Mouse (Mus musculus) limb, embryonic 12.5 days (tissue): ENCODE results near the gene Grk4. TPM values are rescaled to one million over a fixed set of nuclear protein-coding genes. Genes with fewer than 3 reads are reported as not detected.

Experiments used
- ATAC-seq: fragments of 200-750 bp; cut with Nextera tagmentation; 2 replicates; pipeline ENCODE4 v1.8.0; 2017; ENCODE audit warnings: low read depth, moderate TSS enrichment; ENCODE audit not compliant: insufficient number of reproducible peaks, insufficient read depth, low FRiP score, low TSS enrichment
- H3K27ac ChIP-seq: fragments of 300-500 bp; sonication (generic); 2 replicates; pipeline ENCODE4 v1.5.1; 2016; ENCODE audit warnings: mild to moderate bottlenecking, moderate library complexity
- H3K27me3 ChIP-seq: fragments of 300-500 bp; sonication (generic); 2 replicates; pipeline ENCODE4 v1.6.1; 2016; ENCODE audit warnings: mild to moderate bottlenecking, moderate library complexity
- H3K36me3 ChIP-seq: fragments of 300-500 bp; sonication (generic); 2 replicates; pipeline ENCODE4 v1.6.1; 2016; ENCODE audit warnings: mild to moderate bottlenecking, moderate library complexity
- H3K4me1 ChIP-seq: fragments of 300-500 bp; sonication (generic); replicated peaks from 2 replicates; pipeline ENCODE4 v1.6.1; 2016
- H3K4me2 ChIP-seq: fragments of 300-500 bp; sonication (generic); 2 replicates; pipeline ENCODE4 v1.6.1; 2016; ENCODE audit warnings: mild to moderate bottlenecking, moderate library complexity
- H3K4me3 ChIP-seq: fragments of 300-500 bp; sonication (generic); replicated peaks from 2 replicates; pipeline ENCODE4 v1.5.1; 2016; ENCODE audit warnings: mild to moderate bottlenecking
- H3K9ac ChIP-seq: fragments of 300-500 bp; sonication (generic); replicated peaks from 2 replicates; pipeline ENCODE4 v1.6.1; 2016; ENCODE audit warnings: mild to moderate bottlenecking, moderate library complexity
- H3K9me3 ChIP-seq: fragments of 300-500 bp; sonication (generic); 2 replicates; pipeline ENCODE4 v1.6.1; 2016; ENCODE audit warnings: mild to moderate bottlenecking, moderate library complexity
- WGBS: fragments of 180-500 bp; shearing (Covaris S2); methylation state at CpG from one replicate; pipeline ENCODE4 v1.1.7; 2016; 5-methylcytosine and 5-hydroxymethylcytosine counted together
- polyA plus RNA-seq: library from polyadenylated mRNA; unstranded; fragments of >200 nt; fragmentation: Nextera tagmentation; extraction: Ambion mirVana; gene quantifications from 2 replicates; pipeline ENCODE4 v1.2.1, GENCODE M21; 2016

The Grk4 gene
- polyA plus RNA-seq, result 4.0 and 4.3 TPM in 2 replicates

GRCm38 (mm10) chr5:34659686-34660590, at the start of gene Grk4, which contains the start of gene Nop14:
TSS of gene Grk4 (plus strand) at chr5:34660379.
TSS of gene Nop14 (minus strand) at chr5:34660148.
- peaks cover 24% of the 10 kb centered on the region for H3K36me3 ChIP-seq
- H3K9ac ChIP-seq, result peak within 1 kb of the TSS; percentile 64
- peaks cover 6% of the 10 kb centered on the region for H3K4me1 ChIP-seq
- ATAC-seq, result peak; percentile 100
- under 1% methylated on average over 60 of the region's 60 CpGs for WGBS
- H3K4me2 ChIP-seq, result peak within 1 kb of the TSS; percentile 72
- H3K4me3 ChIP-seq, result peak within 1 kb of the TSS; percentile 58
- peak within 1 kb of the TSS; percentile 87 for H3K27ac ChIP-seq
- H3K9me3 ChIP-seq, result no peaks in the 10 kb centered on the region
- H3K27me3 ChIP-seq, result no peaks in the 10 kb centered on the region

- no peaks in the 10 kb centered on the region for H3K27me3 ChIP-seq
- peaks cover 85% of the 10 kb centered on the region for H3K36me3 ChIP-seq
- WGBS, result 85% methylated on average over 2 of the region's 2 CpGs
Measured at GRCm38 (mm10) chr5:34632996-34633395, 27.2 kb upstream of the Grk4 start.

GRCm38 (mm10) chr5:34633641-34634040, 26.5 kb upstream of the Grk4 start:
- Histone ChIP-seq H3K9me3 (no peaks in the 10 kb centered on the region), H3K4me1 (peaks cover 20% of the 10 kb centered on the region), H3K9ac (no peak overlapping the region), H3K4me3 (no peak overlapping the region), H3K27me3 (no peaks in the 10 kb centered on the region), H3K4me2 (no peak overlapping the region), H3K36me3 (peaks cover 85% of the 10 kb centered on the region), H3K27ac (no peak overlapping the region)
- 73% methylated on average over 4 of the region's 4 CpGs for WGBS
- ATAC-seq, result no peak

More at GRCm38 (mm10) chr5:34632996-34633395, 27.2 kb upstream of the Grk4 start:
- Histone ChIP-seq H3K9me3 (no peaks in the 10 kb centered on the region), H3K9ac (no peak overlapping the region), H3K27ac (no peak overlapping the region), H3K4me2 (no peak overlapping the region), H3K4me3 (no peak overlapping the region), H3K4me1 (peaks cover 20% of the 10 kb centered on the region)
- ATAC-seq, result no peak

GRCm38 (mm10) chr5:34634746-34635400, 25.3 kb upstream of the Grk4 start:
- Histone ChIP-seq H3K9ac (no peak overlapping the region), H3K4me2 (peak overlapping the region; percentile 86), H3K4me3 (no peak overlapping the region), H3K27me3 (no peaks in the 10 kb centered on the region), H3K27ac (no peak overlapping the region), H3K36me3 (peaks cover 85% of the 10 kb centered on the region), H3K4me1 (peaks cover 20% of the 10 kb centered on the region), H3K9me3 (no peaks in the 10 kb centered on the region)
- ATAC-seq, result no peak
- 93% methylated on average over 13 of the region's 13 CpGs for WGBS

GRCm38 (mm10) chr5:34635665-34636192, 24.4 kb upstream of the Grk4 start:
- H3K36me3 ChIP-seq, result peaks cover 85% of the 10 kb centered on the region
- peak overlapping the region; percentile 75 for H3K9ac ChIP-seq
- peak overlapping the region; percentile 66 for H3K4me3 ChIP-seq
- H3K4me1 ChIP-seq, result peaks cover 20% of the 10 kb centered on the region
- H3K4me2 ChIP-seq, result peak overlapping the region; percentile 86
- no peaks in the 10 kb centered on the region for H3K9me3 ChIP-seq
- no peaks in the 10 kb centered on the region for H3K27me3 ChIP-seq
- H3K27ac ChIP-seq, result 0 out of 2 replicates have a peak overlapping the region, but pooled peaks have one; percentile 88
- 61% methylated on average over 10 of the region's 10 CpGs for WGBS
- ATAC-seq, result no peak

- H3K9me3 ChIP-seq, result no peaks in the 10 kb centered on the region
- H3K4me1 ChIP-seq, result peaks cover 20% of the 10 kb centered on the region
- H3K27me3 ChIP-seq, result no peaks in the 10 kb centered on the region
- peak within 1 kb of the TSS; percentile 75 for H3K9ac ChIP-seq
- ATAC-seq, result peak; percentile 91
- H3K4me3 ChIP-seq, result peak within 1 kb of the TSS; percentile 66
- peak within 1 kb of the TSS; percentile 88 for H3K27ac ChIP-seq
- H3K36me3 ChIP-seq, result peaks cover 85% of the 10 kb centered on the region
- H3K4me2 ChIP-seq, result peak within 1 kb of the TSS; percentile 86
- under 1% methylated on average over 48 of the region's 48 CpGs for WGBS
Measured at GRCm38 (mm10) chr5:34636481-34637287, 23.5 kb upstream of the Grk4 start, which contains the start of gene Mfsd10. TSS of gene Mfsd10 (minus strand) at chr5:34637212.

GRCm38 (mm10) chr5:34637591-34638156, 22.5 kb upstream of the Grk4 start:
- Histone ChIP-seq H3K4me3 (peak overlapping the region; percentile 66), H3K9me3 (no peaks in the 10 kb centered on the region), H3K27me3 (no peaks in the 10 kb centered on the region), H3K36me3 (peaks cover 79% of the 10 kb centered on the region), H3K9ac (peak overlapping the region; percentile 75), H3K4me2 (peak overlapping the region; percentile 86), H3K27ac (peak overlapping the region; percentile 88), H3K4me1 (peaks cover 20% of the 10 kb centered on the region)
- ATAC-seq, result no peak
- WGBS, result 85% methylated on average over 7 of the region's 7 CpGs

GRCm38 (mm10) chr5:34641991-34642390, 18.2 kb upstream of the Grk4 start:
- no peak for ATAC-seq
- H3K4me2 ChIP-seq, result no peak overlapping the region
- peaks cover 91% of the 10 kb centered on the region for H3K36me3 ChIP-seq
- WGBS, result 87% methylated on average over 3 of the region's 3 CpGs
- H3K4me3 ChIP-seq, result no peak overlapping the region
- H3K9ac ChIP-seq, result no peak overlapping the region
- H3K9me3 ChIP-seq, result no peaks in the 10 kb centered on the region
- H3K4me1 ChIP-seq, result peaks cover 7% of the 10 kb centered on the region
- H3K27ac ChIP-seq, result no peak overlapping the region
- H3K27me3 ChIP-seq, result no peaks in the 10 kb centered on the region

GRCm38 (mm10) chr5:34642932-34643331, 17.2 kb upstream of the Grk4 start:
- H3K36me3 ChIP-seq, result peaks cover 94% of the 10 kb centered on the region
- 75% methylated on average over 5 of the region's 5 CpGs for WGBS
- no peak overlapping the region for H3K4me2 ChIP-seq
- no peak overlapping the region for H3K4me3 ChIP-seq
- no peaks in the 10 kb centered on the region for H3K27me3 ChIP-seq
- no peaks in the 10 kb centered on the region for H3K4me1 ChIP-seq
- no peak; the same call in 1 of the 2 replicates for ATAC-seq
- H3K27ac ChIP-seq, result no peak overlapping the region
- no peaks in the 10 kb centered on the region for H3K9me3 ChIP-seq
- no peak overlapping the region for H3K9ac ChIP-seq

- 57% methylated on average over 4 of the region's 4 CpGs for WGBS
- Histone ChIP-seq H3K27me3 (no peaks in the 10 kb centered on the region), H3K9ac (no peak overlapping the region)
Measured at GRCm38 (mm10) chr5:34647581-34647980, 12.6 kb upstream of the Grk4 start.

More at GRCm38 (mm10) chr5:34647581-34647980, 12.6 kb upstream of the Grk4 start:
- Histone ChIP-seq H3K4me3 (no peak overlapping the region), H3K36me3 (peaks cover 100% of the 10 kb centered on the region), H3K4me2 (no peak overlapping the region), H3K4me1 (no peaks in the 10 kb centered on the region), H3K27ac (no peak overlapping the region), H3K9me3 (no peaks in the 10 kb centered on the region)
- ATAC-seq, result no peak
